Comparison of ENCODE assay signal across 9 mouse cellular contexts in genomic region chr17:25808028-25808427, GRCm38 (mm10). TPM values are rescaled to one million over a fixed set of nuclear protein-coding genes. Genes with fewer than 3 reads are reported as not detected.
DNase-seq lines count a peak whose midpoint lies in the region; ATAC-seq and TF ChIP-seq lines count a peak whose summit lies in the region.
"Had no signal": no experiment of that assay in that cellular context is flagged by ENCODE, and none has a peak within 500 bp of the region (broad histone marks: within the 10 kb centered on the region; RNA-seq: fewer than 3 reads in every experiment).

No protein-coding gene starts in this region.

- peaks cover 20% of the 10 kb centered on the region for H3K4me1 ChIP-seq in E14TG2a.4 (replicated peaks; ENCODE audit: low read depth, low read length)
- peaks cover 43% of the 10 kb centered on the region for H3K4me1 ChIP-seq in forebrain, embryonic 15.5 days
- H3K4me1 ChIP-seq in limb, embryonic 15.5 days: peaks cover 18% of the 10 kb centered on the region

- no peak overlapping the region for H3K27ac ChIP-seq in gastrocnemius, adult 2 months
- peak overlapping the region; percentile 98 for H3K27ac ChIP-seq in forebrain, embryonic 15.5 days (replicated peaks)
- no peak overlapping the region for H3K27ac ChIP-seq in limb, embryonic 15.5 days

- DNase-seq in gastrocnemius, adult 2 months: no peak
- no peak for DNase-seq in gastrocnemius, adult 18-20 months (ENCODE audit: low spot score)
- no peak for DNase-seq in right cerebral cortex, postnatal 4 days
- DNase-seq in right cerebral cortex, postnatal 36 days (ENCODE audit: low spot score in 2 of 2): no peak
- DNase-seq in testis, postnatal 14 days (ENCODE audit: low spot score): no peak

- no peaks in the 10 kb centered on the region for H3K36me3 ChIP-seq in E14TG2a.4 (ENCODE audit: insufficient read depth, low read length)
- no peaks in the 10 kb centered on the region for H3K36me3 ChIP-seq in forebrain, embryonic 15.5 days
- no peaks in the 10 kb centered on the region for H3K36me3 ChIP-seq in limb, embryonic 15.5 days

- H3K9ac ChIP-seq in forebrain, embryonic 15.5 days (replicated peaks): peak overlapping the region; percentile 99
- H3K9ac ChIP-seq in limb, embryonic 15.5 days: no peak overlapping the region

- WGBS in forebrain, embryonic 15.5 days: 45% methylated on average over 5 of the region's 5 CpGs
- 32% methylated on average over 5 of the region's 5 CpGs for WGBS in limb, embryonic 15.5 days

- peak overlapping the region; percentile 82; the same call in 1 of the 2 replicates for H3K4me3 ChIP-seq in gastrocnemius, adult 2 months
- H3K4me3 ChIP-seq in E14TG2a.4 (replicated peaks; ENCODE audit: low read length): peak overlapping the region; percentile 92
- H3K4me3 ChIP-seq in forebrain, embryonic 15.5 days: peak overlapping the region; percentile 99
- peak overlapping the region; percentile 60 for H3K4me3 ChIP-seq in limb, embryonic 15.5 days

- 0 out of 2 replicates have a peak, but pooled peaks cover 6% of the 10 kb centered on the region for H3K9me3 ChIP-seq in E14TG2a.4 (ENCODE audit: low read length)
- no peaks in the 10 kb centered on the region for H3K9me3 ChIP-seq in forebrain, embryonic 15.5 days
- no peaks in the 10 kb centered on the region for H3K9me3 ChIP-seq in limb, embryonic 15.5 days

- ATAC-seq in forebrain, embryonic 15.5 days (replicated peaks): peak; percentile 2; the same call in 1 of the 2 replicates
- no peak for ATAC-seq in limb, embryonic 15.5 days (ENCODE audit: insufficient number of reproducible peaks, low FRiP score, low TSS enrichment, low read depth)

- peak overlapping the region; percentile 89 for H3K4me2 ChIP-seq in forebrain, embryonic 15.5 days (replicated peaks)
- peak overlapping the region; percentile 94 for H3K4me2 ChIP-seq in limb, embryonic 15.5 days

- peaks cover 71% of the 10 kb centered on the region for H3K27me3 ChIP-seq in E14TG2a.4 (ENCODE audit: insufficient read depth, low read length)
- H3K27me3 ChIP-seq in forebrain, embryonic 15.5 days: no peaks in the 10 kb centered on the region
- peaks cover 70% of the 10 kb centered on the region for H3K27me3 ChIP-seq in limb, embryonic 15.5 days

- no peak for TF ChIP-seq CTCF in gastrocnemius, adult 2 months (IDR thresholded peaks at IDR 0.05)
- no peak for TF ChIP-seq CTCF in E14TG2a.4 (conservative IDR thresholded peaks at IDR 0.05; ENCODE audit: low read length)

- intact Hi-C loops in gastrocnemius, adult 2 months (cut with DNase I): no loop called here

RNA-seq across cellular contexts. Expression of gene Fbxl16, which starts 0.9 kb away (rescaled TPM):
- 1 to 10 TPM; 1.4 to 2.2 TPM for total RNA-seq in gastrocnemius, adult 2 months (2021)
- total RNA-seq in gastrocnemius, adult 18-20 months (2021): under 1 TPM; 0.62 to 0.91 TPM
- 33.2 and 35.3 TPM in 2 replicates for polyA plus RNA-seq in forebrain, embryonic 15.5 days (2015; fragmentation: Nextera tagmentation; extraction: Ambion mirVana)
- polyA plus RNA-seq in limb, embryonic 15.5 days (2015; fragmentation: Nextera tagmentation; extraction: Ambion mirVana): 2.0 and 2.7 TPM in 2 replicates
- total RNA-seq: neutrophil, adult 5-6 weeks had no signal

RNA-seq across cellular contexts. Expression of gene Metrn, which starts 11.1 kb away (rescaled TPM):
- 10 to 100 TPM; 40.4 to 41.0 TPM for total RNA-seq in gastrocnemius, adult 2 months (2021)
- total RNA-seq in gastrocnemius, adult 18-20 months (2021): 10 to 100 TPM; 40.1 to 48.4 TPM
- polyA plus RNA-seq in forebrain, embryonic 15.5 days (2015; fragmentation: Nextera tagmentation; extraction: Ambion mirVana): 31.4 and 37.3 TPM in 2 replicates
- polyA plus RNA-seq in limb, embryonic 15.5 days (2015; fragmentation: Nextera tagmentation; extraction: Ambion mirVana): 39.1 and 40.0 TPM in 2 replicates

RNA-seq across cellular contexts. Expression of gene AC134908.4, which starts 12.6 kb away (rescaled TPM):
- total RNA-seq in gastrocnemius, adult 2 months (2021): not detected
- total RNA-seq in gastrocnemius, adult 18-20 months (2021): not detected
- not detected in 2 replicates for polyA plus RNA-seq in forebrain, embryonic 15.5 days (2015; fragmentation: Nextera tagmentation; extraction: Ambion mirVana)
- 0.56 and 0.58 TPM in 2 replicates for polyA plus RNA-seq in limb, embryonic 15.5 days (2015; fragmentation: Nextera tagmentation; extraction: Ambion mirVana)
- total RNA-seq: neutrophil, adult 5-6 weeks had no signal

RNA-seq across cellular contexts. Expression of gene Fam173a, which starts 15.3 kb away (rescaled TPM):
- total RNA-seq in gastrocnemius, adult 2 months (2021): 10 to 100 TPM; 35.9 to 43.7 TPM
- total RNA-seq in gastrocnemius, adult 18-20 months (2021): 10 to 100 TPM; 42.2 to 46.8 TPM
- polyA plus RNA-seq in forebrain, embryonic 15.5 days (2015; fragmentation: Nextera tagmentation; extraction: Ambion mirVana): 71.4 and 84.2 TPM in 2 replicates
- polyA plus RNA-seq in limb, embryonic 15.5 days (2015; fragmentation: Nextera tagmentation; extraction: Ambion mirVana): 85.7 and 95.6 TPM in 2 replicates

RNA-seq across cellular contexts. Expression of gene Wdr24, which starts 15.4 kb away (rescaled TPM):
- 10 to 100 TPM in 1 of 2 experiments, 1 to 10 TPM in 1; 8.7 to 10.0 TPM for total RNA-seq in gastrocnemius, adult 2 months (2021)
- total RNA-seq in gastrocnemius, adult 18-20 months (2021): 1 to 10 TPM; 9.6 to 9.8 TPM
- polyA plus RNA-seq in forebrain, embryonic 15.5 days (2015; fragmentation: Nextera tagmentation; extraction: Ambion mirVana): 34.2 and 34.3 TPM in 2 replicates
- polyA plus RNA-seq in limb, embryonic 15.5 days (2015; fragmentation: Nextera tagmentation; extraction: Ambion mirVana): 24.6 and 26.5 TPM in 2 replicates
